Mouse (Mus musculus): Measurements from ENCODE around the gene Vasn.

GRCm38 (mm10) chr16:4648416-4649023 is 8.8 kb downstream of the Vasn start:
- no peak for TF ChIP-seq CTCF (IDR thresholded peaks at IDR 0.05; ENCODE audit: control insufficient read depth, insufficient read depth, low read length)
- no peak for TF ChIP-seq POLR2A (IDR thresholded peaks at IDR 0.05; ENCODE audit: borderline replicate concordance, control insufficient read depth, low read depth, low read length)

All from bone marrow, adult 2 months (tissue).